7 mouse cellular contexts compared by ENCODE assay signal in genomic region chr6:83054871-83055431, GRCm38 (mm10). TPM values are rescaled to one million over a fixed set of nuclear protein-coding genes. Genes with fewer than 3 reads are reported as not detected.
DNase-seq lines count a peak whose midpoint lies in the region; ATAC-seq and TF ChIP-seq lines count a peak whose summit lies in the region.

Htra2 (minus strand) TSS chr6:83055273.

- POLR2A ChIA-PET in Patski (lab: Charles Lee), result interaction anchor here (0.5 to 2.3 kb wide), 5 partner anchors 18 to 57 kb away, joined by 3 to 7 read pairs (median 4); partner anchors contain the start of gene Pcgf1

- CTCF ChIA-PET in Patski (lab: Charles Lee), result interaction anchor here (1.7 to 3.2 kb wide), 2 partner anchors 11 to 58 kb away, joined by 4 to 22 read pairs; no protein-coding TSS in a partner anchor

- TF ChIP-seq CTCF in Patski (IDR thresholded peaks at IDR 0.05), result no peak
- TF ChIP-seq CTCF in left cerebral cortex, adult 2 months (IDR thresholded peaks at IDR 0.05), result peak; percentile 37

- intact Hi-C loops in heart, postnatal 14 days (cut with DNase I), result loop anchor here (1.0 kb wide), 2 partner anchors 46 to 57 kb away; partner anchors contain the start of genes Ccdc142 and Gm42688
- intact Hi-C loops in left cerebral cortex, adult 2 months (cut with DNase I), result loop anchor here (1.0 to 2.0 kb wide), 4 partner anchors 23 to 146 kb away; partner anchors contain the start of genes Ccdc142 and Gm42688

- H3K27me3 ChIP-seq in Patski, result no peaks in the 10 kb centered on the region
- no peaks in the 10 kb centered on the region for H3K27me3 ChIP-seq in forebrain, embryonic 11.5 days (ENCODE audit: control insufficient read depth, insufficient read depth, low read length)

- peak within 1 kb of the TSS; percentile 84 for H3K4me2 ChIP-seq in forebrain, embryonic 11.5 days (ENCODE audit: low read depth, low read length, severe bottlenecking)

- H3K27ac ChIP-seq in forebrain, embryonic 11.5 days (ENCODE audit: low read depth, low read length), result peak within 1 kb of the TSS; percentile 70
- peak within 1 kb of the TSS; percentile 84 for H3K27ac ChIP-seq in left cerebral cortex, adult 2 months
- peak within 1 kb of the TSS; percentile 80 for H3K27ac ChIP-seq in macrophage

- H3K36me3 ChIP-seq in forebrain, embryonic 11.5 days (ENCODE audit: control insufficient read depth, insufficient read depth, low read length), result peaks cover 2% of the 10 kb centered on the region; the same call in 1 of the 2 replicates
- peaks cover 34% of the 10 kb centered on the region; the same call in 1 of the 2 replicates for H3K36me3 ChIP-seq in macrophage (ENCODE audit: inconsistent target)

- peak; percentile 30 for ATAC-seq in CD4-positive, CD25-positive, alpha-beta regulatory T cell, adult 4 months
- ATAC-seq in Patski, result peak; percentile 22
- peak; percentile 37 for ATAC-seq in forebrain, embryonic 11.5 days (replicated peaks; ENCODE audit: low FRiP score)

- peaks cover 11% of the 10 kb centered on the region for H3K4me1 ChIP-seq in forebrain, embryonic 11.5 days (replicated peaks; ENCODE audit: control insufficient read depth, insufficient read depth, low read length)

- H3K9me3 ChIP-seq in forebrain, embryonic 11.5 days (ENCODE audit: control insufficient read depth, low read length), result no peaks in the 10 kb centered on the region

- in situ Hi-C loops in Patski (cut with MboI; ENCODE audit: low pct_unique_long_range_greater_than_20kb), result loop anchor here (5.0 kb wide), 1 partner anchor 58 kb away; no protein-coding TSS in a partner anchor

- DNase-seq in Patski (ENCODE audit: low read depth, low spot score), result no peak
- no peak for DNase-seq in forebrain, embryonic 11.5 days (ENCODE audit: low spot score)
- no peak for DNase-seq in heart, postnatal 14 days
- peak in 1 of 2 experiments; percentile 56 for DNase-seq in left cerebral cortex, adult 2 months (ENCODE audit: extremely low spot score in 1 of 2, low spot score in 2 of 2)
- DNase-seq in testis, postnatal 10 days (ENCODE audit: low spot score), result peak; percentile 66

- WGBS in forebrain, embryonic 11.5 days, result under 1% methylated on average over 50 of the region's 50 CpGs
- under 1% methylated on average over 43 of the region's 50 CpGs for WGBS in macrophage (ENCODE audit: missing documents)

- peak within 1 kb of the TSS; percentile 90 for H3K9ac ChIP-seq in forebrain, embryonic 11.5 days (ENCODE audit: low read length)

- peaks cover 56% of the 10 kb centered on the region for H3K79me2 ChIP-seq in macrophage (ENCODE audit: inconsistent target)

- peak within 1 kb of the TSS; percentile 98 for H3K4me3 ChIP-seq in forebrain, embryonic 11.5 days (ENCODE audit: low read depth, low read length)
- H3K4me3 ChIP-seq in left cerebral cortex, adult 2 months, result peak within 1 kb of the TSS; percentile 99
- H3K4me3 ChIP-seq in macrophage (ENCODE audit: inconsistent target), result peak within 1 kb of the TSS; percentile 82

RNA-seq across cellular contexts. Expression of gene Htra2, which starts in this region (rescaled TPM):
- 10 to 100 TPM; 27.3 to 37.9 TPM for polyA plus RNA-seq in CD4-positive, CD25-positive, alpha-beta regulatory T cell, adult 4 months (2017; shearing (Covaris generic))
- 63.1 TPM for polyA plus RNA-seq in Patski (2021)
- polyA plus RNA-seq in forebrain, embryonic 11.5 days (2014; fragmentation: Nextera tagmentation; extraction: Ambion mirVana), result 30.1 and 32.5 TPM in 2 replicates
- 10 to 100 TPM; 30.2 to 34.6 TPM for total RNA-seq in heart, postnatal 14 days (2021)
- total RNA-seq in left cerebral cortex, adult 2 months (2021), result 10 to 100 TPM; 42.2 to 47.0 TPM
- total RNA-seq in macrophage (2018; cell fraction: chromatin; rRNA removed), result 100 to 1,000 TPM in 18 of 26 experiments, 10 to 100 TPM in 8; 53.1 to 213 (median 134) TPM
- 10 to 100 TPM; 34.2 to 68.0 (median 50.8) TPM for total RNA-seq in macrophage (2018; cell fraction: cytosol; rRNA removed)
- 100 to 1,000 TPM in 16 of 26 experiments, 10 to 100 TPM in 10; 48.6 to 222 (median 110) TPM for total RNA-seq in macrophage (2018; cell fraction: nucleus; rRNA removed)
- polyA plus RNA-seq in macrophage (2018), result 33.7 to 84.6 TPM (median 58.6 TPM) in 3 replicates
